Mouse (Mus musculus) MEL (cell line): ENCODE measurements at regions not wholly inside any gene's neighbourhood (a gene's known extent, or its start where the extent isn't known, plus 50 kb on each side); places are given as distances from the start of the nearest gene placed in this dataset.

ENCODE experiments used
- CTCF ChIP-seq, 3 experiments: IDR thresholded peaks in 2 of 3; conservative IDR thresholded peaks in 1 of 3; 2 replicates each; pipeline ENCODE4 v1.5.1; 2011 to 2012; ENCODE audit warnings: low read length in 3 of 3, low read depth in 2 of 3, mild to moderate bottlenecking in 2 of 3, improper control_type of control experiment in 1 of 3, inconsistent platforms in 1 of 3, mixed read lengths in 1 of 3, moderate library complexity in 1 of 3; ENCODE audit not compliant: control insufficient read depth in 1 of 3, insufficient read depth in 1 of 3, poor library complexity in 1 of 3, severe bottlenecking in 1 of 3
- EP300 ChIP-seq, 2 experiments: IDR thresholded peaks; 2 replicates each; pipeline ENCODE4 v1.6.1; 2011; ENCODE audit warnings: improper control_type of control experiment in 2 of 2, low read length in 2 of 2, low read depth in 1 of 2, mild to moderate bottlenecking in 1 of 2
- POLR2A ChIP-seq, 2 experiments: IDR thresholded peaks; 2 replicates each; pipeline ENCODE4 v1.6.1; 2011 to 2012; ENCODE audit warnings: low read length in 2 of 2, mild to moderate bottlenecking in 2 of 2, control low read depth in 1 of 2, improper control_type of control experiment in 1 of 2, low read depth in 1 of 2, moderate library complexity in 1 of 2; ENCODE audit not compliant: control insufficient read depth in 1 of 2, insufficient read depth in 1 of 2, poor library complexity in 1 of 2
- SIN3A ChIP-seq: IDR thresholded peaks from 2 replicates; pipeline ENCODE4 v1.6.1; 2012; ENCODE audit warnings: low read length, improper control_type of control experiment, inconsistent platforms

DNA sequence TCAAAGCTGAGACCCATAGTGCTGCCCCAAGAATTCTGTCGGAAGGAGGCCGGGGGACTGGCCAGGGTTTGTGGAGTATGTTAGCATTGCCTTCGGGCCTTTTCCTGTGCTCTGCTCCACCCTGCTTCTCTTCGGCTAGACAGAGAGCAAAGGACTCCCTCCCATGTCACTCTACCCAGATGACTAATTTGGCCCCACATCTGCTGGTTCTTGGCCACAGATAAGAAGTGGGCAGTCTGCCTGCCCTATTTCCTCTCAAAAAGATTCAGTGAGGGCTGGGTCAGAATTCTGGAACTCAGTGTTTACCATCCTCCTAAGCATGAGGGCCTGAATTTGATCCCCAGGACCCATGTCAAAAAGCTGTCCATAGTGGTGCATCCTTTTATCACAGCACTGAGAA is 78.0 kb downstream of the Inhbb start:
- TF ChIP-seq CTCF (IDR thresholded peaks at IDR 0.05 in 2 of 3, conservative IDR thresholded peaks at IDR 0.05 in 1 of 3; ENCODE audit: control insufficient read depth in 1 of 3, insufficient read depth in 1 of 3, low read depth in 2 of 3, low read length in 3 of 3, poor library complexity in 1 of 3, severe bottlenecking in 1 of 3) (no peak), POLR2A (IDR thresholded peaks at IDR 0.05; ENCODE audit: control insufficient read depth in 1 of 2, insufficient read depth in 1 of 2, low read depth in 1 of 2, low read length in 2 of 2, poor library complexity in 1 of 2) (no peak), EP300 (IDR thresholded peaks at IDR 0.05; ENCODE audit: low read depth in 1 of 2, low read length in 2 of 2) (no peak), SIN3A (no peak)
